Mouse (Mus musculus) layer of hippocampus, postnatal 25 days (tissue): ENCODE results near the gene Zfp503. TPM values are rescaled to one million over a fixed set of nuclear protein-coding genes. Genes with fewer than 3 reads are reported as not detected.
A peak's percentile ranks its signal among the peaks of the same experiment; 100 is the strongest.

Source experiments
- DNase-seq, 2 experiments: peaks; one replicate each; pipeline ENCODE4 v3.0.0; 2022; ENCODE audit warnings: mixed read lengths in 2 of 2, low spot score in 1 of 2; ENCODE audit errors: extremely low spot score in 1 of 2
- total RNA-seq, 2 experiments: library from RNA; stranded (reverse); gene quantifications; 2 replicates each; pipeline ENCODE4 v1.2.3; 2021

The Zfp503 gene
- total RNA-seq, 2 experiments from 2014 or later, result 2.6 to 2.8 TPM

DNA sequence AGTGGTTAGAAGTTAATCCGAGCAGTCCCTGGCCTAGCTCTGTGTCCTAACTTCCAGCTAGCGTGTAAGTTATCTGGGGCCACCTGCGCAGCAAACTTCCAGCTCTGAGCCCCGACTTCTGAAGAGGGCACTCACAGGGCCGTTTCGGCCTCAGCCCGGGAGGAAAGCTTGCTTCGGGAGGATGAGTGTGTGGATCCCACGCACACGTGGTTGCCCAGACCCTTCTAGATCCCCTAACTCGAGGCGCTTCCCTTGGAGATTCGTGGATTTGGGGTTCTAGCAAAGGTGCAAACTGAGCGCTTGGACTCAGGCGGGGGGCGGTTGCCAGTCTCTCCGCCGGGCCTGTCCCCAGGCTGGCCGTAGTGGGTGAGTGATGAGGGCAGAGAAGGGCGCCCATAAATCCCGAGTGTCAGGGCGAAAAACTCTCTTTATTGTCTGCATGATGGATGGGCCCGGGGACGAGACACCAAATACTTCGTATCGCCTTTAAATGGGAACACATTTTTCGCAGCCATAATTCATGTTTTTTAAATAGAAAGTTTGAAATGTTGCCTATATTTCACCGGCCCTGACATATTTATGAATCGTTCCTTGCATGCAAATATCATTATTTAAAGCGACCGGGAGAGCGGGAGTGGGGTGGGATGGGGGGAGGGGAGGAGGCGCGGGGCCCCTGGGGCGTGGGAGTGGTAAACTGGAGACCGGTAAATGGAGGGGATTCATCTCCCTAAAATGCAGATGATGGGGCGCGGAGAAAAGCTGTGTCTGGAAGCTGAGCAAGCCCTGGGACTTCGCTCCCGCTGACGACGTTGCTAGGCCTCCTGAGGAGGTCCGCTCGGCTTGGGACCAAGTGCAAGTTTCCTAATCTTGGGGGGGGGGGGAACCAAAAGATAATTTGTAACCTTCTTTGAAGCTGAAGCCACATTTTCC lies 4.9 kb upstream of the Zfp503 start:
- DNase-seq, result no peak

DNA sequence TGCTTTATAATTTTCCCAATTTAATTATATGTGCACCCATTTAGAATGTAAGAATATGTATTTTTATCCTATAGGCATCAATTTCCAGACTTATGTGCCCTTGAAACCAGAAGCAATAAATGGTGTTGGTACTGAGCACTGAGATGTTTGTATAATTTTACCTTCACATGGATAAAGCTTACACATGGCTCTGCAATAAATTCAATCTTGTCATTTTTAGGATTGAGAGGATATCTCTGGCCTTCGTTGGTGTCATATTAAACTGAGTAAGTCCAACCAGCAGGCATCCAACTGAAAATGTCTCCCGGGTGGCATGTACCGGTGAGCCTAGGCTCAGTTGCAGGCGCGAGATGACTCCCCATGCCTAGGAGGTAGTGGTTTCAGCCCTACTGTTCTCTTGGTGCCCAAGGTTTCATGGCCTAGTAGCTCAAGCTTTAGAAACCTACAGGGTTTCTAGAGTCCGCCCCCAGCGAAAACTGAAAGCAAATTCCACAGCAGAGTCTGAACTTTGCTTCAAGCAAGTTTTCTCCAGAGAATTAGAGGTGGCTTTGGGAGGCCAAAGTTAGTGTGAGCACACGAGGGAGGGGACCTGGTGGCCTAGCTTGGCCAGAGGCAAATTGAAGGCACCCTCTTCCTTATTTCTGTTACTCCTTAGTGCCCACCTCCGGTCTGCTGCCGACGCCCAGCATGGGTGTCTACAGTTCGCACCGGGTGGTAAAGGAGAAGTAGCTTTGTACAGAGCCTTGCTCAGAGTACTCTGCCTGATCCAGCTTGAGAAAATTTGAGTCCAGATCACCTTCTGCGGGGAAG lies 4.1 kb upstream of the Zfp503 start:
- no peak for DNase-seq

DNA sequence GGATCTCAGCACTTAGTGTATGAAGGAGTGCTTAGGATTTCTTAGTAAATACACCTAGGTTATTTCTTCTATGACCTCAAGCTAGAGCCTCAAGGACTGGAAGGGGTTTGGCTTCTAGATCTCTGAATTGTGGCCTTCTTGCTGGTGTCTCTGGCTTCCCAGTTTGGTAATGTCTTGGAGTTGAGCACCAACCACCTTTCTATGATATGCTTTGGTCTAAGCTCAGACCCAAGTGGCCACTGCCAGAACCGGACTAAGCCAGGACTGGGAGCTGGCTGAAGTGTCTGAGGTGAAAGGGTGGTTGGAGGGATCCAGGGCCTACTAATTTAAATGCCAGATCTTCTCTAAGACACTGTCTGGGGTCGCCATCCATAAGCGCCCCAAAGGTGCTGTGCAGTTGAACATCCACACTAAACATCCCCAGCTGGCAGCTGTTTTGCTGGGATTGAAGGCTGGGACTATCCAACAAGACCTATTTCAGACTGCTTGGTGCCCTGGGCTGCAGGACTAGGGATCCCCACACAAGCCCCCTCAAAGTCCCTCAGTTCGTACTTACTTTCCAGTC lies 3.0 kb upstream of the Zfp503 start:
- no peak for DNase-seq

DNA sequence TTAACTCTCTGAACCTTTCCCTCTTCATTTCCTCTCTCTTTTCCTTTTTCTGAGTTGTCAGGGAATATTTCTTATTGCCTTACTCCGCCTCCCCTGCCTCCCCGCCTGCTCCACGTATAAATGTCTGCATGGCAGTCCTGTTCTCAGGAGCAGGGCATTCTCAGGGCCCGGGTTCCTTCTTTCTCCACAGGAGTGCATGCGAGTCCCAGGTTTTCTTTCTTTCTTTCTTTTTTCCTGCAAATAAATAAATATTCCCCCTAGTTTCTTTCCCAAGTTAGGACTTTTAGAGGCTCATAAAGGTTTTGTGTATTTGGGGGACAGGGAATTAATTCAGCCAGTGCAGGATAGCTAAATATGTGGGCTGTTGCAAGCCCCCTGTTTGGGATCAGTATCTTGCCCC lies 2.5 kb upstream of the Zfp503 start:
- no peak for DNase-seq

DNA sequence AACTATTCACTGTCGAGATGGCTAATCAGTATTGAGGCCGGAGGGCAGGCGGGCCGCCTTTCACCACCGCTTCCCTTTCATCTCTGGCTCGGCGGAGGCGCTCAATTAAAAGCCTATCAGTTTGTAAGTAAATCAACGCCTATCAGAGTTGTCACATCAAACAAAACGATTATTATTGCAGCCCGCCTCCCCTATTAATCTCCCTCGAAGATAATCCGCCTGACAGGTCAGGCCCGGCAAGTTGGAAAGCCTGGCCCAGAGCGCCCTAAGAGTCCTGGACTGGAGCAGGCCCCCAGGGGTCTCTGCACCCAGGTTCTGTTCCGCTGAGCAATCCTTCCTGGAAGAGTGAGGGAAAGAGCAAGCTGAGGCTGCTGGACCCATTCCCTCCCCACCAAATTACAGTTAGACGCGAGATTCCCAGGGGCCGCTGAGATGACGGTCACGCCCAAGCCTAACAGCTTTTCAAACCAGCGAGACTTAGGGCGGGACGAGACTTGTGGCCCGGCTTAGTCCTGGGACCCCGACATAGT lies 1.9 kb upstream of the Zfp503 start:
- DNase-seq, result no peak

DNA sequence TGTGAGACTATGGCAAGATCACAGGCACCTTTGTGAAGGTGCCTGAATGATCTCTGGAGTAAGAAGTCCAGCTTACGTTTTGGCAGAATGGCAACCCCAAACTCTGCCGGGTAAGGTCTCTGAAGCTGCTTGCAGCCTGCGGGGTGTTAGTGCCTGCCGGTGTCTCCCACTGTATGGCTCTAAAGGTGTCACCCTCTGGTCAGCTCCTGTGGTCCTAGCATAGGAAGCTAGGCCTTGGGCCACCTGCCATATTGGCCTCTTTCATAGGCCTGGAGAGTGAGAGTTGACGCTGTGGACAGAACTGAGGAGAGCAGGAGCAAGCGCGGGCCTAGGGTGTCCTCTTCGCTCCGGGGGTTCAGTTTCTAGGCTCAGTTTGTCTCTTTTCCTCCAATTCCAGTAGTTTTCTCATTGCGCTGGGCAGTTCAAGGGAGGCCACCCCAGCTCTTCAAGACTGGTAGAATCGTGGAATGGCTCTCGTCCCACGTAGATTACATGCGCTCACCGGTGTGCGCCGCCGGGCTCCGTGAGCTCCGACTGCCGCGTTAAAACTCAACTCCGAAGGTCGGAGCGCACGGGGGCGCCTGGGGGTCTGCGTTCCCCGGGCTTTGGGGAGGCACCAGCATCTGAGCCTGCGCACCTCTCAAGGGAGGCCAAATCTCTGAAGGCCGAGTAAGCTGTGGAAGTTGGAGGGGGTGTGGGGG lies 1.1 kb upstream of the Zfp503 start:
- DNase-seq, result no peak

DNA sequence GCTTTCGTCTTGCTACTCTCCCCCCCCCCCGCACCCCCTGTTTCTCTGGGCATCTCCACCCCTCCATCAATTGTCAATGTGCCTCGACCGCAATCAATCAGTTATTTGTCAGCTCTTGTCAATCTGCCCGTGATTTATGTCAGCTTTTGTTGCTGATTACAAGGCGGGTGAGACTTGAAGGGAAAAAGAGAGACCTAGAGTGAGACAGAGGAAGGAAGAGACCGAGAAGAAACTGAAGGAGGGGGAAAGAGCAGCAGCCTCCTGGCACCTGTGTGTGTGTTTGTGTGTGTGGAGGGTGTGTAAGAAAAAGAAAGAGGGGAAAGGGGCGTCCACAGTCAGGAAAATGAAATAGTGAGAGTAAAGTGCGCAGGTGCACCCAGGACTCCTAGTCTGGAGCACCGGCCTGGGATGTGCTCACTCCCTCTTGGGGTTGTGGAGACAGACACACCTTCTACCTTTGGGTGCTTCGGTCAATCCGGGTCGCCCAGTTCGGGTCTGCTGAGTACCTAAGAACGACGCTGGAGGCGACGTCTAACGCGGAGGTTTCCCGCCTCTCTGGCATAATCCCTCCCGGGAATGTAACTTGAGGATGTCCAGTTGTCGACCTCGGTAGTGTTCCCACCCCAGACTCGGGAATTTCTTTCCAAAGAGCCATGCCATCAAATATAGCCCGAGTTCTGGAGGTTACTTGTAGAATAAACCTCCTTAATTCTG lies 667 bp downstream of the Zfp503 start:
- no peak for DNase-seq

DNA sequence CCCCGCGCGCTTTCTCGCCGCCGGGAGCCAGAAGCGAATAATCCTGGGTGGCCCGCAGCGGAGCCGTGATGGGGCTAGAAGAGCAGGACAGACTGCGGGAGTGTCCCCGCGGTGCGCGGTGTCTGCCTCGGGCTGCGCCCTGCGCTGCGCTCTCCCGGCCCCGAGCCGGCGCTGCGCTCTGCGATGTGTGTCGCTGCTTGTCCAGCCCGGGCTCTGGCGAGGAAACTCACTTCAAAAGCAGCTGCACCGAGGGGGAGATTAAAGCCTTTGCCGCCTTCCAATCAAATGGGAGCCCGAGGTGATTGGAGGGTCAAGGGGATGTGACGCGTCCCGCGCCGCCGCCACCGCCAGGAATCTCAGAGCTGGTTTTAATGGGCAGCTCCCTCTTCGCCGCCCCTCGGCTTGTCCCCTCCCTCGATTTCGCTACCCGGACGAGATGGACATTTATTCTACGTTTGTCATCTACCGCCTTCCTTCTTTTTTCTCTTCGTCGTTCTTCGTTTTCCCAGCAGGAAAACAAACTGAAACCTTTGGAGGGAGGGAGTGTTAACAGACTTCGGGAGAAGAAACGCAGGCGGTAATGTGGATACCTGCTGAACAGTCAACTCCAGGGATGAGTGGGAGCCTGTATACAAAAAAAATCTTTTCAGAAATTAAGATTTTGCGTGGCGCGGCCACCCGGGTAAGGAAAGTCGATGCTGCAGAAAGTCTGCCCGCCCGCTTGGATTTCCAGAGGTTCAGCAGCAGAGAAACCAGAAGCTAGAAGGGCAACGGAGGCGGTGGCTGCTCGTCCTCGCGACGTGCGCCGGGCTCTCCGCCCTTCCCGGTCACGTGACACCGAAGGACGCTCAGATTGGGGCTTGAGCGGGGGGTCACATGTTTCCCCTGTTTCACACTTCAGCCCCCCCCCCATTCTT lies 1.5 kb downstream of the Zfp503 start:
- DNase-seq, result peak; percentile 72 to 79

DNA sequence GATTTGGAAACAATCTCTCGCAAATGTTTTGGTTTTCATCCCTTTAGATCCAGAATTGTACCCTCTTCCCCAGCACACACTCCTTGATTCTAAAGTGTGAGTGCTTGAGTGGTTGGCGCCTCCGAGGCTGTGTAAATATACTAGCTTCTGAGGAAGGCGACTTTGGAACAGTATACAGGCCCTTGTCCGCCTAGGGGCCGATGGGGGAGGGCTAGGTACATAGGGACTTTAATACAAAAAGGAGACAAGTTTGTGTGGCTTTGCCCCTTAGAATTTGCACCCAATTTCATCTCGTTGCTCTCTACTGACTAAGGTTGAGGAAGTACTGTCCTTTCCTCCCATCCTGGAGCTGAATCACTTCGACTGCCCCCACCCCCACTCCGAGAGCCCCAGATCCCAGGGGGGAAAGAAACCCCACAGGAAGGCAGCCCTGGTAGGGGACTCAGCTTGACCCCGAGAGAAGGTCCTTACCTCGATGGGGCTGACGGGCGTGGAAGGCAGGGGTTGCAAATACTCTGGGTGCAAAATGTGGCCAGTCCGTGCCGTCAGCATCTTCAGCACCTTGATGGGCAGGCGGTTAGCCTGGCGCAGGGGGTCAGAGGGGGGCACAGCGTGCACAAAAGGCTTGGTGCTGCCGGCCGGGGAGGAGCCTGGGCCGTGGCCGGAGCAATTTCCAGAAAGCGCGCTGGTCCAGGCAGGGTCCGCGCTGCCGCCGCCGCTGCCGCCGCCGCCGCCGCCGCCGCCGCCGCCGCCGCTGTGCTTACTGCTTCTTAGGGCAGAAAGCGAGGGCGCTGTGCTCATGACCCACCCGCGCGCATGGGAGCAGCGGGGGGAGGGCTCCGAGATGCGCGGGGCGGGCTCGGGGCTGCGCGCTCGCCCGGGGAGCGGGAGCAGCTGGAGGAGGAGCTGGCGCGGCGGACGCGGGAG lies 2.4 kb downstream of the Zfp503 start:
- DNase-seq, result no peak

DNA sequence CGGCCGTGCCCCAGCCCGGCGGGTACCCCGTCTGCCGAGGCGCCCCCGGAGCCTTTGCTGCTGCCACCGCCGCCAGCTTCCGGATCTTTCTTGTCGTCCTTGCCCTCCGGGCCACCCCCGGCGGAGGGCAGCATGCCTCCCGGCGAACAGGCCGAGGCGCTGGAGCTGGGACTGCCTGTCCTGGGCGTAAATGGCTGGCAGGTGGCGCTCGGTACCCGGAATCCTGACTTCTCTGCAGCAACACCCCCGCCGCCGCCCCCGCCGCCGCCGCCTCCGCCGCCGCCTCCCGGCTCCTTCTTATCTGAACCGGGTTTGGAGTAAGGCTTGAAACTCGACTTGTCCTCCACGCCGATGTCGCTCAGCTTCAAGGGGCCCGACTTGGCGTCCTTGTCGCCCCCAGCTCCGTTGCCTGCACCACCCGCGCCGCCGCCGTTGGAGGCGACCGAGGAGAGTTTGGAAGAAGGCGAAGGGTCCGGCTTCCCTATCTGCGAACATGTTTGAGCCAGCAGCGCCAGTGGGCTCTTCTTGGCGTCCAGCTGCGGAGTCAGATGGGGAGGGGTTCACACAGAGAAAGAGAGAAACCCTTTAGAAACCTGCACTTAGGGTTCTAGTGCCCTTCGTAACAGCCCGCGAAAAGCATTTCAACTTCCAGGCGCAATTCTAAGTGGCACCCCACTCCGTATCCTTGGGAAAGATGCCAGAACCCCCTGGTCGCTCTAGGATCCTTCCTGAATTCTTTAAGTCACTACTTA lies 3.2 kb downstream of the Zfp503 start:
- peak; percentile 69 to 78 for DNase-seq

DNA sequence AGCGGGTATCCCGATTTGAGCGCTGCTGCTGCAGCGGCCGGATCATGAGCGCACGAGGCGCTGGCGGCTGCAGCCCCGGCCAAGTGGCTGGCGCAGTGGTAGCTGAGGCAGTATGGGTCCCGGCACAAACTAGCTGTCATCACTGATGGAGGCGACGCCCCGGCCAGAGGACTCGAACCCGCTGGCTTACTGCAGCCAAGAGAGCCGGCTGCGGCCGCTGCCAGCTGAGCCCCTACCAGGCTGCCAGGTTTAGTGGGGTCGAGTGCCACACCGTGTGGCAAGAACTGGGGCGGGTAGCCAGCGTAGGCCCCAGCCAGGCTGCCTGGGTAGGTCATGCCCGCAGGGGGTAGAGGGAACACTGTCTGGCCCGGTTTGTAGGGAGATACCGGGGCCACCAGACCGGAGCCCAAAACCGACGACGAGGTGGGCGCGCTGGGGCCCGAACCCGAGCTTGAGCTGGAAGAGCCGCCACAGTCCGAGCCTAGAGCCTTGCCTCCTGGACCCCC lies 3.9 kb downstream of the Zfp503 start:
- DNase-seq, result no peak

DNA sequence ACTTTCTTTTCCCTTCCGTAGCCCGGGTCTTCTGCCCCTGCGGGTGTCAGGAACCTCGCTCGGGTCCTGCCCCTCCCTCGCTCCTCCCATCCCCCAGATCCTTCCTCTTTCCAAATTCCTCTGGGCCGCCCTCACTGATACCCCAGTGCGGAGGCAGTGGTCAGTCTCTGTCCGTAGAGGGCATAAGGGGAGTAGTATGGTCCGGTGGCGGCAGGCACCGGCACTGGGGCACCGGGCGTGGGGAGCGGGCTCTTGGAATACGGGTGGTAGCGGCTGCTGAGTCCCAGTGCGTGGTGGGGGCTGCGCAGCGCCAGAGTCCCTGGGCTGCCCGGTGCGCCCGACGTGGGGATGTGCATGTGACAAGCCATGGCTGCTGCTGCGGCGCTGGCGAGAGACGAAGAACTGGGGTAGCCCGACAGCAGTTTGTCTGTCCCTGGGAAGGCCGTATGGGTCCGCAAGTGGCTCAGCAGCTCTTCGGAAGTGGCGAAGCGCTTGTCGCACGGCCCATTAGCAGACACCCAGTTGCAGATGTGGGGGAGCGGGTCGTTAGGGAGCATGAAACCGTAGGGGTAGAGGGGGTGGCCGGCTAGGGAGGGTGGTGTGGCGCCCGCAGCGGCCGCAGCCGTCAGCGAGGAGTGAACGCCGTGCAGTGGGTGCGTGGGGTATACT lies 4.5 kb downstream of the Zfp503 start:
- DNase-seq, result no peak

DNA sequence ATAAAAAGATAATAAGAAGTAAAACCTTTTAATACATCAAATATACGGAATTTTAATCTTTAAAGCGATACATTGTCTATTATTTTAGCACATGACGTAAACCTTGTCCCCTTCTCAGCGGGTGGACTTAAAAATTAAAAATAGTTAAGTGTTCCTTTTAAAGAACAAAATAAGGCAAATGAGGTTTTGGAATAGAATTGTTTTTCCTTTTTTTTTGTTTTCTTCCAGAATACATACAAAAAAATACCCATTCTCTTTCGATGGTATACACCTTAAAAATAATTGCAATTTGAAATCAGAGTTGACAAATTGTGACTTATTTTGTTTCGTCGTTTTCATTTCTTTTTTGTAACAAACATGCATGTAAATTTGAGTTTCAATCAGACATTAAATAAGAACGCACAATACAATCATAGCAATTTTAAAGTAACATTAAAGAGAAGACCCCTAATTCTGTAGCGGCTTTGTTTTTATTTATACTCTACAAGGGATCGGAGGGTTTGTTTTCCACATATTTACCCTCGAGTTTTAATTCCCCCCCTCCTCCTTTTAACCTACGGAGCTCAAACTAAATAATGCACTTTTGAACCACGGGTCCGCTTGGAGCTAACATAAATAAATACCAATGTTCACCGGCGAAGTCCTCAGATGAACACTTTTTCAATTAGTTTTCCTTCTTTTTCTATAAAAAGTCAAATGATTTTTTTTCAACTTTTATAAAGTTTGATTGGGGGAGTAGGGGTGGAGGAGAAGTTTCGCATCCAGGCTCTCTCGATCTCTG lies 5.3 kb downstream of the Zfp503 start:
- DNase-seq, result no peak

DNA sequence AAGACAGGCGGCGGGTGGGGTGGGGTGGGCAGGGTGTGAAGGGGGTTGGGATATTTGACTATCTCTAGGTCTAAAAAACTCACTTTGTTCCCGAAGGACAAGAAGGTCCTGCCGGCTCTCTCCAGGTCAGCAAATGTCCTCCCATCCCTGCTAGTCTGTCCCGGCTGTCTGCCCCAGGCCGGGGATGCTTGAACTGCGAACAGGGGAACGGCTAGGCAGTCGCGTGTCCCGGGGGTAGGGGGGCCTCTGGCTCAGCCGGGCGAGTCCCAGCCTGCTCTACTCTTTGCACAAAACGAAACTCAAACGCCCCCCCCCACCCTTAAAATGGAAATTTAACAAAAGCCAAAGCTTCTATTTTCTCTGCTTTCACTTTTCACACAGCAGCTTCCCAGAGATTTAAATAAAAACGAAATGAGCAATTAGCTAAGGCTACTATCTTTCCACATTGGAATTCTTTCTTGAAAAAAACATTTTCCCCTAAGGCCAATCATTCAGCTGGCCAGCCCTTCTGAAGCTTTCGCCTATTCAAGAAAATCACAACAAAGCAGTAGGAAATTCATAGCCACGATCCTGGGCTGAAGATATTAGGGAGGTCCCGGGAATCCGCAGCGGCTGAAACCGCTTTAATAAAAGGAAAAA lies 6.0 kb downstream of the Zfp503 start:
- no peak for DNase-seq
